Mouse (Mus musculus) liver, embryonic 12.5 days (tissue): ENCODE measurements around the gene Eif4ebp2. TPM values are rescaled to one million over a fixed set of nuclear protein-coding genes. Genes with fewer than 3 reads are reported as not detected.

Source experiments
- ATAC-seq: fragments of 200-750 bp; cut with Nextera tagmentation; 2 replicates; pipeline ENCODE4 v1.8.0; 2017; ENCODE audit warnings: moderate number of reproducible peaks, mild to moderate bottlenecking, moderate library complexity
- H3K27ac ChIP-seq: fragments of 300-500 bp; sonication (generic); 2 replicates; pipeline ENCODE4 v1.5.1; 2016; ENCODE audit warnings: mild to moderate bottlenecking
- H3K27me3 ChIP-seq: fragments of 300-500 bp; sonication (generic); replicated peaks from 2 replicates; pipeline ENCODE4 v1.6.1; 2016; ENCODE audit warnings: mild to moderate bottlenecking, moderate library complexity
- H3K36me3 ChIP-seq: fragments of 300-500 bp; sonication (generic); 2 replicates; pipeline ENCODE4 v1.6.1; 2016; ENCODE audit warnings: mild to moderate bottlenecking, moderate library complexity
- H3K4me1 ChIP-seq: fragments of 300-500 bp; sonication (generic); 2 replicates; pipeline ENCODE4 v1.6.1; 2016
- H3K4me2 ChIP-seq: fragments of 300-500 bp; sonication (generic); 2 replicates; pipeline ENCODE4 v1.6.1; 2016; ENCODE audit warnings: mild to moderate bottlenecking, moderate library complexity
- H3K4me3 ChIP-seq: fragments of 300-500 bp; sonication (generic); 2 replicates; pipeline ENCODE4 v1.5.1; 2016; ENCODE audit warnings: mild to moderate bottlenecking, moderate library complexity
- H3K9ac ChIP-seq: fragments of 300-500 bp; sonication (generic); 2 replicates; pipeline ENCODE4 v1.6.1; 2016; ENCODE audit warnings: mild to moderate bottlenecking, moderate library complexity
- H3K9me3 ChIP-seq: fragments of 300-500 bp; sonication (generic); replicated peaks from 2 replicates; pipeline ENCODE4 v1.6.1; 2016; ENCODE audit warnings: mild to moderate bottlenecking, moderate library complexity
- WGBS: fragments of 180-500 bp; shearing (Covaris S2); methylation state at CpG from one replicate; pipeline ENCODE4 v1.1.7; 2016; ENCODE audit not compliant: insufficient replicate concordance; 5-methylcytosine and 5-hydroxymethylcytosine counted together
- polyA plus RNA-seq: library from polyadenylated mRNA; unstranded; fragments of >200 nt; fragmentation: Nextera tagmentation; extraction: Ambion mirVana; gene quantifications from 2 replicates; pipeline ENCODE4 v1.2.1, GENCODE M21; 2016

Gene Eif4ebp2
- polyA plus RNA-seq, 1 experiment from 2014 or later, result 57.6 TPM

DNA sequence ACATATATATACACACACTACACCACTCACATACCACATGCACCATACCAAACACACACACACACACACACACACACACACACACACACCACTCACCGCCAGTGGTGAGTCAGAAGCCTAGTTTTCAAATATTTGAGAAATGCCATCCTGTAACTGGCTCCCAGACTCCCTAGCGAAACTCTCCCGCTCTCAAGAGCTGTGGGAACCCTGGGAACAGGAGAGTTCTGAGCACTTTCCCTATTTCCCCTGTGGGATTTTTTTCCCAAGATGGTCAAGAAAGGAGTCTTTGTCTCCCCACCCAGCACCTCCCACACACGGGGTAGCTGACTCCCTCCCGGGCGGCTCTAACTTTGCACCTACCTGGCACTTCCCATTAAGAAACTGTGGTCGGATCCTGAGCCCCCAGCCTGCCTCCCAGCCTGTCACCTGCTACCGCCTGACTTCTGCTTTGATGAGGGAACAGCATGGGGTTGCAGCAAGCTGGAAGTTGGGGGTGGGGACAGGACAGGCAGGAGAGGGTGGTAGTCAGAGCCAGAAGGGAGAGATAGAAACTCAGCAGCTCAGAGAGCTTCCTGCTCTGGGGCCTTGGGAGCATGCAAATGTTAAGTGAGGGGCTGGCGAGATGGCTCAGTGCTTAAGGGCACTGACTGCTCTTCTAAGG lies 57.9 kb downstream of the Eif4ebp2 start:
- H3K27me3 ChIP-seq, result peaks cover 13% of the 10 kb centered on the region
- H3K9me3 ChIP-seq, result no peaks in the 10 kb centered on the region
- H3K27ac ChIP-seq, result no peak overlapping the region
- H3K4me3 ChIP-seq, result no peak overlapping the region
- H3K36me3 ChIP-seq, result no peaks in the 10 kb centered on the region
- H3K9ac ChIP-seq, result no peak overlapping the region
- ATAC-seq, result no peak
- H3K4me2 ChIP-seq, result no peak overlapping the region
- WGBS, result 27% methylated on average over 9 of the region's 9 CpGs
- no peaks in the 10 kb centered on the region; the same call in 1 of the 2 replicates for H3K4me1 ChIP-seq

DNA sequence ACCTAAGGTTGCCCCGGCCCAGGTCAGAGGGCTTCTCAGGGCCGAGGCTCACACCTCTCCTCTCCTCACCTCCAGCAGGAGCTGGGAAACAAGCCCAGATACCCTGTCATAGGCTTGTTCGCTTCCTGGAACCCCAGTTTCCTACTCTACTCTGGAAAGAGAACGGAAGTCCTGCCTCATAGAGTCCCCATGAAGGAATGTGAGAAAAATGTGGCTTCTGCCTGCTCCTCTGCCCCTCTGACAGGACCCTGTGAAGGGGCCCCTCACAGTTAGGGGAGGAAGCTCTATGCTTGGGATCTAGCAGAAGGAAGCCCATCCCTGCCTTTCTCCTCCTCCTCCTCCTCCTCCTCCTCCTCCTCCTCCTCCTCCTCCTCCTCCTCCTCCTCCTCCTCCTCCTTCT lies 59.9 kb downstream of the Eif4ebp2 start:
- Histone ChIP-seq H3K27me3 (peaks cover 13% of the 10 kb centered on the region), H3K27ac (no peak overlapping the region), H3K36me3 (no peaks in the 10 kb centered on the region), H3K9ac (no peak overlapping the region), H3K4me3 (no peak overlapping the region), H3K4me1 (no peaks in the 10 kb centered on the region; the same call in 1 of the 2 replicates), H3K4me2 (no peak overlapping the region), H3K9me3 (no peaks in the 10 kb centered on the region)
- no peak for ATAC-seq
- 38% methylated on average over 4 of the region's 4 CpGs for WGBS

DNA sequence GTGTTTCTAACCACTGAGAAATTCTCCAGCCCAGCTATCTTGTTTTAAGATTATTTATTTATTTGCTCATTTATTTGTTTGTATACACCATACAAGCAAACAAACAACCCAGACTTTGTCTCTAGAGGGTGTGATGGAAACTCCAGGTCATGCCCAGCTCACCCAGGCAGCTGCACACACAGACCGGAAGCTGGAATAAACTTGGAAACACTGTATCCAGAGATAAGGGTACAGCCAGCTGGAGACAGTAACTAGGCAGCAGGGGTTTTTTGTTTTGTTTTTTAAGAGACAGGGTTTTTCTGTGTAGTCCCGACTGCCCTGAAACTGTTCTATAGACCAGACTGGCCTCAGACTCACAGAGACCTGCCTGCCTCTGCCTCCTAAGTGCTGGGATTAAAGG lies 62.3 kb downstream of the Eif4ebp2 start:
- ATAC-seq, result no peak
- 39% methylated on average over 2 of the region's 2 CpGs for WGBS
- no peak overlapping the region for H3K4me2 ChIP-seq

DNA sequence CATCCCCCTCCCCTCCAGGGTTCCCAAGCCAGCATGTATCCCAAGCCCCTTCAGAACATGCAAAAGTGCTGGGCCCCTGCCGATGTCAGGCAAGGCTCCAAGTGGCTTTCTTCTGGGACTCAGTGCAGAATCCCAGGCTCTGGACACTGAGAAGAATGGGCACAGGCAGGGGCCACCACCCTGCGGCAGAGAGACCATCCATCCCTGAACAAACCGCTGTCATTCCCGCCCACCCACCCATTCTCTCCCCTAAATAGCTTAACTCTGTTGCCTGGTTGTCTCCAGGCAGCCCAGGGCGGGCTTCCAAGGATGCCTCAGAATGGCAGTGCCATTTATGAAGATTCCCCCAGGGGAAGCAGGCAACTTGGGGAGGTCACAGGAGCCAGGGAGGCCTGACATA lies 63.4 kb downstream of the Eif4ebp2 start:
- H3K4me3 ChIP-seq, result no peak overlapping the region
- peaks cover 30% of the 10 kb centered on the region for H3K27me3 ChIP-seq
- no peak overlapping the region for H3K9ac ChIP-seq
- H3K4me2 ChIP-seq, result no peak overlapping the region
- no peaks in the 10 kb centered on the region for H3K36me3 ChIP-seq
- no peak overlapping the region for H3K27ac ChIP-seq
- peaks cover 2% of the 10 kb centered on the region for H3K4me1 ChIP-seq
- no peak for ATAC-seq
- H3K9me3 ChIP-seq, result no peaks in the 10 kb centered on the region
- 79% methylated on average over 5 of the region's 5 CpGs for WGBS

More for the DNA sequence above, 62.3 kb downstream of the Eif4ebp2 start:
- Histone ChIP-seq H3K9me3 (no peaks in the 10 kb centered on the region), H3K27ac (no peak overlapping the region), H3K36me3 (no peaks in the 10 kb centered on the region), H3K27me3 (peaks cover 21% of the 10 kb centered on the region), H3K4me1 (no peaks in the 10 kb centered on the region; the same call in 1 of the 2 replicates), H3K9ac (no peak overlapping the region), H3K4me3 (no peak overlapping the region)

DNA sequence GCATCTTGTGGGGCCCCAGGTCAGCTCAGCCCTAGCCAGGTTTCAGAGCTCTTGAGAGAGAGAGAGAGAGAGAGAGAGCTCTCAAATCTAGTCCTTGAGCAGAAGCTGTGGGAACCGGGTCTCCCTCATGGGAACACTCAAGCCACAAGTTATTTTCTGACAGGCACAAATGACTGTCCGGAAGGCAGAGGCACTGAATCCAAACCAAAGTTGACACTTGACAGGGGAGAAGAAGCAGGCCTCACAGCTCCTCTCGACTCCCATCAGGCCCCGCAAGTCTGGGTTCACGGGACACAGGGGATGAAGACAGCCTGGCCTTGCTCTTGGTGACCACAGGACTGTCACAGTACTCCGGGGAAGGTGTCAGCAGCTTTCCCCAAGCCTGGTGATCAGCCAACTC lies 66.2 kb downstream of the Eif4ebp2 start:
- Histone ChIP-seq H3K9me3 (no peaks in the 10 kb centered on the region), H3K9ac (no peak overlapping the region), H3K27me3 (peaks cover 45% of the 10 kb centered on the region), H3K4me1 (peaks cover 29% of the 10 kb centered on the region), H3K4me2 (no peak overlapping the region), H3K27ac (no peak overlapping the region), H3K4me3 (no peak overlapping the region), H3K36me3 (no peaks in the 10 kb centered on the region)
- 45% methylated on average over 6 of the region's 6 CpGs for WGBS
- ATAC-seq, result no peak

DNA sequence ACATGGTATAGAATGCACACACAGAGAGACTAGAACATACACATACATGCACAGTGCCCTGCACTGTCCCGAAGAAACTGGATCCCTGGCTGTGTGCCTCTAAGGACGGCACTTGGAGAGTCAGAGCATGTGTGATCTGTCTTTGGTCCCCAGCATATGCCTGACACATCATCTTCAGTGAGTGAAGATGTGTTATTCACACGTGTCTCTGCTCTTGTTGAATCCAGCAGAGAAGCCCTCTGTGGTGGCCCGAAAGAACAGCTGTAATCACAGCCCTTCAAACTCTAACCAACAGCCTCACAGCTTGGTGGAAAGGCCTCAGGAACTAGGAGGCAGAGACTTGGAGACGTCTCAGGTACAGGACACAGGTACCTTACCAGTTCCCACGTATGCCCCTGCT lies 67.3 kb downstream of the Eif4ebp2 start:
- H3K4me2 ChIP-seq, result no peak overlapping the region
- H3K9me3 ChIP-seq, result no peaks in the 10 kb centered on the region
- H3K27ac ChIP-seq, result no peak overlapping the region
- WGBS, result 70% methylated on average over 6 of the region's 6 CpGs
- no peak for ATAC-seq
- H3K27me3 ChIP-seq, result peaks cover 56% of the 10 kb centered on the region
- H3K9ac ChIP-seq, result no peak overlapping the region
- no peak overlapping the region for H3K4me3 ChIP-seq
- no peaks in the 10 kb centered on the region for H3K36me3 ChIP-seq
- H3K4me1 ChIP-seq, result peaks cover 40% of the 10 kb centered on the region

DNA sequence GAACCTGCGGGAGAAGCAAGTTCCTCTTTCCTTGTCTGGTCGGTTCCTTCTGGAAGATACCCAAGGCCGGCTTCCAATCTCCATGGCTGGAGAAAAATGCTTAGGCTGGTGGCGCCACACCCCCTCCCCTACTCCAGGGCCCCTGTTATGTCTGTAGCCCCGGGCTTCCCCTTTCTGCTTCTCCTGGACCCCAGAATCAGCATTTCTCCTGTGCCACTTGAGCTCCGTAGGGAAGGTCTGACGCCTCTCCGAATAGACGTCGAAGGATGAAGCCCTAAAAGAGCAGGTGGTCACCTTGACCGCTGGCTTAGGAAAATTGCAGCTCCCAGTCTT lies 68.8 kb downstream of the Eif4ebp2 start:
- 10% methylated on average over 11 of the region's 11 CpGs for WGBS
- peak overlapping the region; percentile 89 for H3K4me2 ChIP-seq
- H3K36me3 ChIP-seq, result no peaks in the 10 kb centered on the region
- peaks cover 51% of the 10 kb centered on the region for H3K4me1 ChIP-seq
- no peaks in the 10 kb centered on the region for H3K9me3 ChIP-seq
- H3K27ac ChIP-seq, result no peak overlapping the region
- peaks cover 63% of the 10 kb centered on the region for H3K27me3 ChIP-seq
- H3K4me3 ChIP-seq, result peak overlapping the region; percentile 60
- ATAC-seq, result no peak
- H3K9ac ChIP-seq, result peak overlapping the region; percentile 64

DNA sequence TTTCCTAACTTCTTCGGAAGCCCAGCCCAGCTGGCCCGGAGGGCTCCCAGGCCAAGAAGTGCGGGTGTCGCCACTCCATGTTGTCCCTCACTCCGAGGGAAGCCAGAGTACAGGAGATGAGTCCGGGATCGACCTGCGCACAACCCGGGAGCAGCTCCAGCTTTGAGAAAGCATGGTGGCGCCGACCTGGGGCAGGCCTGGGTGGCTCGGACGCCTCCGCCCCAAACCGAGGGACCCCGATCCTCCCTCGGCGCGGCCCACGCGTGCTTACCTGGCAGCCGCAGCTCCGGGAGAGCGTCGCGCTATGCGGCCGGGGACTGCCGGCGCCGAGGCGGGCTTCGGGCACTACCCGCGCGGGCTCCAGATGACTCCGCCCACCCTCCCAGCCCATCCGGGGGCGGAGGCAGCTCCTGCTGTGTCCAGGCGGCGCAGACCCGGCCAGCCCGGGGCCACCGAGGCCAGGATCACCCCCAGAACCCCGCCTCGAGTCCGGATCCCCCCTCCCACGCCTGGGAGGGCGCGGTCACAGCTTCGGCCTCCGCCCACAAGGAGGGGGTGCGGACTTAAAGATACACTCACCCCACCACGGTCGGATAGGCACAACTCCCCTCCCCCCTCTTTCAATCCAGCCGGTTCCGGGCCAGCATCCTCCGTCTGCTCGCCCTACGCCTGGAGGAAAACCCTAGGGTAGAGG lies 69.3 kb downstream of the Eif4ebp2 start, which contains the start of gene Pald1:
Gene Pald1 (minus strand): TSS at position 510 of the 694 bp plus-strand sequence.
- Histone ChIP-seq H3K36me3 (no peaks in the 10 kb centered on the region), H3K4me1 (peaks cover 53% of the 10 kb centered on the region), H3K4me2 (peak within 1 kb of the TSS; percentile 89), H3K27me3 (peaks cover 63% of the 10 kb centered on the region), H3K4me3 (peak within 1 kb of the TSS; percentile 60), H3K9ac (peak within 1 kb of the TSS; percentile 64), H3K27ac (no peak within 1 kb of the TSS), H3K9me3 (no peaks in the 10 kb centered on the region)
- 0% methylated on average over 60 of the region's 60 CpGs for WGBS
- peak; percentile 71 for ATAC-seq

DNA sequence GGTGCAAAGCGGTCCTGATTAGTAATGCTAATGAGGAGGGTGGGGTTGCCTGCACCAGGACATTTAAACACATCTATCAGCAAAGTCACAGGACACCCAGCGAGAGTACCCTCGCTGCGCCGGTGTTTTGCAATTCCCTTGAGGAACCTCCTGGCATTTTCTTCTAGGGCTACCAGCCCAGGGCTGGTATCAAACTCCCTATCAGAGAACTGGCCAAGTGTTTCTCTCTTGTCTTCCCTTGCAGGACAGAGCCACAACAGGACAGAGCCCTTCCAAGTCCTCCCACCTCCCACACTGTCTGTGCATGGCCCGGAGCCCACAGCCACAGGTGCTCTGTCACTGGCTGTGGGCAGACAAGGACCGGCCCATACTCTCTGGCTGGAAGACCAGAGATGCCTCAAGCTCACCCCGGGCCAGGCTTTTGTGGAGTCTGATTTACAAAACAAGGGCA lies 70.2 kb downstream of the Eif4ebp2 start:
- peaks cover 53% of the 10 kb centered on the region for H3K4me1 ChIP-seq
- no peak overlapping the region for H3K27ac ChIP-seq

DNA sequence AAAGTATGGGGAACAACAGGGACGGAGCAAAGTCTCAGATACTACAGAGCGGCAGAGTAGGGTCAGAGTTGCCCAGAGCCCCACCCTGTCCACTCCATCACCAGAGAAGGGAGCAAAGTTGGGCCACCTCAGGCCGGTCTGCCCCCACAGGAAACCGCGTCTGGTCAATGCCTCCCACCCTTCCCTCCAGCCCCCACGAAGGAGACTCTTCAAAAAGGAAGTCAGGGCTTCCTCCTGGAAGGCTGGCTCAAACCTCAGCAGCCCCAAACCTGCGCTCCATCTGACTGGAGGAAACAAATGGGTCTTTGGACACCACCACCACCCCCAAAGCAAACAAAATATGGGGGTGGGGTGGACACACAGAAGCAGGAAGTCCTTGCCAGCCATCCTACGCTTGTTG lies 70.6 kb downstream of the Eif4ebp2 start:
- WGBS, result 1% methylated on average over 8 of the region's 8 CpGs
- Histone ChIP-seq H3K27ac (no peak overlapping the region), H3K27me3 (peaks cover 63% of the 10 kb centered on the region), H3K36me3 (no peaks in the 10 kb centered on the region), H3K4me3 (peak overlapping the region; percentile 60), H3K4me2 (peak overlapping the region; percentile 89), H3K9me3 (no peaks in the 10 kb centered on the region), H3K4me1 (peaks cover 54% of the 10 kb centered on the region), H3K9ac (0 out of 2 replicates have a peak overlapping the region, but pooled peaks have one; percentile 64)
- 0 out of 2 replicates have a peak, but pooled peaks have one; percentile 22 for ATAC-seq

More for the DNA sequence above, 70.2 kb downstream of the Eif4ebp2 start:
- H3K27me3 ChIP-seq, result peaks cover 63% of the 10 kb centered on the region
- 0% methylated on average over 8 of the region's 8 CpGs for WGBS
- H3K9ac ChIP-seq, result peak overlapping the region; percentile 64
- H3K4me3 ChIP-seq, result peak overlapping the region; percentile 60
- peak overlapping the region; percentile 89 for H3K4me2 ChIP-seq
- H3K36me3 ChIP-seq, result no peaks in the 10 kb centered on the region
- ATAC-seq, result no peak
- no peaks in the 10 kb centered on the region for H3K9me3 ChIP-seq

DNA sequence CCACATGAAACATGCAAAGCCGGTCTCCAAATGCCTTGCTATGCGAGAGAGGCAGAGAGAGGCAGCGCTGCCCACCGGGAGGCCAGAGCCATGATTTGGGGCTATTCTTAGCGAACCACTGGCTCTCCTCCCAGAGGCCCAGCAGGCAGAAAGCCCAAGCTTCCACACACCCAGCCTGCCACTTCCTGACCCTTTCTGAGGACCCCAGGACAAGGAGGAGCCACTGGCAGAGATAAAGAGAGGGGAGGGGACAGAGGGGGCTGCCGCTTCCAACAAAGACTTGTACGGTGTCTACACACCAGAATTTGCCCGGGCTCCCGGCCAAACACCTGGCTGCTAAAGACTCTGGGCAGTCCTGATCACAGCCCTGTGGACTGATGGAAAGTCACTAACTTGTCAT lies 72.3 kb downstream of the Eif4ebp2 start:
- peaks cover 70% of the 10 kb centered on the region for H3K4me1 ChIP-seq
- ATAC-seq, result no peak
- H3K9ac ChIP-seq, result no peak overlapping the region
- H3K27ac ChIP-seq, result peak overlapping the region; percentile 12; the same call in 1 of the 2 replicates
- WGBS, result 11% methylated on average over 9 of the region's 9 CpGs
- peaks cover 55% of the 10 kb centered on the region for H3K27me3 ChIP-seq
- no peaks in the 10 kb centered on the region for H3K36me3 ChIP-seq
- H3K4me3 ChIP-seq, result no peak overlapping the region
- peak overlapping the region; percentile 23 for H3K4me2 ChIP-seq
- H3K9me3 ChIP-seq, result no peaks in the 10 kb centered on the region

DNA sequence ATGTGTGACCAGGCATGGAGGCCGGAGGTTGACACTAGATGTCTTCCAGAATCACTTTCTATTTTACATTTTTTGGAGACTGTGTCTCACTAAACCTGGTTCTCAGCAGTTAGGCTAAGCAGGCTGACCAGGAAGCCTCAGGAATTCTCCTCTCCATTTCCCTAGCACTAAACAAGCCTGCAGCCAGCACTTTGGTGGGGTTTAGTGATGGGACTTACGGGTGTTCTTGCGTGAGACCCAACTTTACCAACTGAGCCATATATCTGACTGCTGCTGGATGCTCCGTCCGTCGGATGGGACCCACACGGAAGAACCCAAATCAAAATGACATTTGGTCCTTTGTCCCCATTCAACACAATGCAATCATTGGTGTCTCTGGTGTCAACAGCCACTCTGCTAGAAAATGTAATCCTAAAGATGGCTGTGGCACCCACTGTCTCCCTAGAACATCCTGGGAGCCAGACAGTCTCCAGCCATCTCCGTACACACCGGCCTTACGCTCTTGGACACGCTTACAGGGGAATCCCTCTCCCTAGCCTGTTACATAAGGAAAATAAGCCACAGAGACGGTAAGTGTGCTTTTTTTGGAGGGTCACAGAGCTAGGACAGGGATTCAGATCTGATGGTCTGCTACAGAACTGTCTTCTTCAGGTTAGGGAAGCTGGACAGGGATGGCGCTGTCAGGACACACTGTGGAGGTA lies 73.0 kb downstream of the Eif4ebp2 start:
- H3K27me3 ChIP-seq, result peaks cover 48% of the 10 kb centered on the region

More for the DNA sequence above, 73.0 kb downstream of the Eif4ebp2 start:
- Histone ChIP-seq H3K27ac (no peak overlapping the region), H3K4me3 (no peak overlapping the region), H3K4me1 (peaks cover 77% of the 10 kb centered on the region), H3K36me3 (no peaks in the 10 kb centered on the region), H3K4me2 (peak overlapping the region; percentile 23; the same call in 1 of the 2 replicates), H3K9ac (no peak overlapping the region), H3K9me3 (no peaks in the 10 kb centered on the region)
- 75% methylated on average over 13 of the region's 13 CpGs for WGBS
- no peak for ATAC-seq
